Mouse (Mus musculus) liver, embryonic 11.5 days (tissue): Measurements from ENCODE around the gene Prkcd. TPM values are rescaled to one million over a fixed set of nuclear protein-coding genes. Genes with fewer than 3 reads are reported as not detected.

Source experiments
- ATAC-seq: fragments of 200-750 bp; cut with Nextera tagmentation; replicated peaks from 2 replicates; pipeline ENCODE4 v1.8.0; 2017; ENCODE audit warnings: moderate number of reproducible peaks, mild to moderate bottlenecking, moderate TSS enrichment, moderate library complexity; ENCODE audit not compliant: low FRiP score
- DNase-seq: peaks from one replicate; pipeline ENCODE4 v3.0.0-alpha.2; 2017; ENCODE audit warnings: low spot score
- H3K27ac ChIP-seq: fragments of 300-500 bp; sonication (generic); 2 replicates; pipeline ENCODE4 v1.5.1; 2014; ENCODE audit warnings: mild to moderate bottlenecking, low read depth, low read length, control low read depth
- H3K27me3 ChIP-seq: fragments of 300-500 bp; sonication (generic); replicated peaks from 2 replicates; pipeline ENCODE4 v1.6.1; 2014; ENCODE audit warnings: low read length, mixed read lengths; ENCODE audit not compliant: control insufficient read depth, insufficient read depth
- H3K36me3 ChIP-seq: fragments of 300-500 bp; sonication (generic); 2 replicates; pipeline ENCODE4 v1.6.1; 2014; ENCODE audit warnings: mild to moderate bottlenecking, low read length, moderate library complexity, mixed read lengths; ENCODE audit not compliant: control insufficient read depth, insufficient read depth
- H3K4me1 ChIP-seq: fragments of 300-500 bp; sonication (generic); replicated peaks from 2 replicates; pipeline ENCODE4 v1.6.1; 2014; ENCODE audit warnings: low read length, mixed read lengths; ENCODE audit not compliant: control insufficient read depth, insufficient read depth
- H3K4me2 ChIP-seq: fragments of 300-500 bp; sonication (generic); 2 replicates; pipeline ENCODE4 v1.6.1; 2014; ENCODE audit warnings: mild to moderate bottlenecking, control low read depth, moderate library complexity
- H3K4me3 ChIP-seq: fragments of 300-500 bp; sonication (generic); 2 replicates; pipeline ENCODE4 v1.5.1; 2014; ENCODE audit warnings: low read depth, low read length, control low read depth
- H3K9ac ChIP-seq: fragments of 300-500 bp; sonication (generic); 2 replicates; pipeline ENCODE4 v1.6.1; 2014; ENCODE audit warnings: low read depth, low read length, control low read depth
- H3K9me3 ChIP-seq: fragments of 300-500 bp; sonication (generic); 2 replicates; pipeline ENCODE4 v1.6.1; 2016; ENCODE audit warnings: low read length, inconsistent platforms, mixed read lengths; ENCODE audit not compliant: control insufficient read depth
- WGBS: fragments of 180-500 bp; shearing (Covaris S2); extraction: QIAGEN DNeasy Blood & Tissue Kit; methylation state at CpG from one replicate; pipeline ENCODE4 v1.1.7; 2014; 5-methylcytosine and 5-hydroxymethylcytosine counted together
- polyA plus RNA-seq: library from polyadenylated mRNA; unstranded; fragments of >200 nt; fragmentation: Nextera tagmentation; extraction: Ambion mirVana; gene quantifications from 2 replicates; pipeline ENCODE4 v1.2.1, GENCODE M21; 2014

Gene Prkcd
- polyA plus RNA-seq, 1 experiment from 2014 or later, result 34.7 TPM

DNA sequence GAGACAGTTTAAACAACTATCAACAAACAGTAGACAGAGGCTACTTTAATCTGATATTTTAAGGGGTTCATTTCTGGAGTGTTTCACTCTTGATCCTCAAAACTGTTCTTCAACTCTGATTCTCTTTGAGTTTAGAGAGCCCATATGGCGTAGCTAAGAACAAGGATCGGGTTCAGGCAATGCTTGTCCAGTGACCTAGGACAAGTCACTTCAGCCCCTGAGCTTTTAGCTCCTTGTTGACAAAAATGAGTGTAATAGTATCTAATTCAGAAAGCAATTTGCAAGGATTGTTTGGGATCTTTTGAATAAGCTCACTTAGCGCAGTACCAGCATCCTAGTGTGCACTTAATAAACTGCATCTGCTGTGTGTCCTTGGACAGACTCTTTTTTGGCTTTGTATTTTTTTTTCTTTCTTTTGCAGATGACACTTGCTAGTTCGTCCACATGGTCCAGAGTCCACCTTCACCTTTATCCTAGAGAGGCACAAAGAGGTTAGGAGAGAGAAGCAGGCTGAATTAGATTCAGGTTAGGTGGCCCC lies 28.8 kb upstream of the Prkcd start:
- no peak overlapping the region; the same call in 1 of the 2 replicates for H3K27ac ChIP-seq
- no peaks in the 10 kb centered on the region for H3K27me3 ChIP-seq
- H3K9ac ChIP-seq, result peak overlapping the region; percentile 100
- 47% methylated on average over 4 of the region's 4 CpGs for WGBS
- H3K4me2 ChIP-seq, result peak overlapping the region; percentile 78
- DNase-seq (no peak), ATAC-seq (0 out of 2 replicates have a peak, but pooled peaks have one; percentile 4)
- peaks cover 3% of the 10 kb centered on the region for H3K36me3 ChIP-seq
- H3K9me3 ChIP-seq, result no peaks in the 10 kb centered on the region
- H3K4me1 ChIP-seq, result peaks cover 4% of the 10 kb centered on the region
- peak overlapping the region; percentile 95 for H3K4me3 ChIP-seq

DNA sequence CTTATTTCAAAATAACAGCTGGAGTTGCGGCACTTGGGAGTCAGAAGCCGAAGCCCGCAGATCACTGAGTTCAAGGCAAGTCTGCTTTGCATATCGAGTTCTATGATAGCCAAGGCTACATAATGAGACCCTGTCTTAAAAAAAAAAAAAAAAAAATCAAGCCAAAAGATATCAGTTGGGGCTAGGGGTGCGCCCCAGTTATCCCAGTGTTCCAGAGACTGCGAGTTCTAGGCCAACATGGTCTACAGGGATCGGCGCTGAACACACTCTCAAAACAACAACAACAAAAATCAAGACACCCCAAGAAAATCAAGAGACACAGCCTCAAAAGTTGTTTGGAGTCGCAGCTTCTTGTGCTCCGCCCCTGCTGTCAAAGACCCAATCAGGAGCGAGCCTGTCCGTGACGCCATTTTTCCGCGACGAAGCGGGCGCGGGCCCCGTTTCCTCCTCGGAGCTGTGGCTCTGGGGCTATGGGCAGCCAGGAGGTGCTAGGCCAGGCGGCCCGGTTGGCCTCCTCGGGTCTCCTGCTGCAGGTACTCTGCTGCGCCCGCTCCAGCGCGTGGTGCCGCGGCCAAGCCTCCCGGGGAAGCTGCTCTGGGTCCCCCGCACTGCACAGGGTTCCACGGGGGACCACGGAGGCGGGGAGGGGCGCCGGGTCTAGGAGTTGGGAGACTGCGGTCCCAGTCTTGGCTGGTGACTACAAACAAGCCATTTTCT lies 28.1 kb upstream of the Prkcd start, which contains the start of gene Rft1:
TSS of gene Rft1 (plus strand) at position 418 of the 717 bp plus-strand sequence.
- DNase-seq (peak; percentile 99), ATAC-seq (peak; percentile 91)
- peaks cover 3% of the 10 kb centered on the region for H3K36me3 ChIP-seq
- H3K9ac ChIP-seq, result peak within 1 kb of the TSS; percentile 100
- no peaks in the 10 kb centered on the region for H3K27me3 ChIP-seq
- no peaks in the 10 kb centered on the region for H3K9me3 ChIP-seq
- H3K4me2 ChIP-seq, result peak within 1 kb of the TSS; percentile 78
- peaks cover 4% of the 10 kb centered on the region for H3K4me1 ChIP-seq
- H3K4me3 ChIP-seq, result peak within 1 kb of the TSS; percentile 95
- peak within 1 kb of the TSS; percentile 76 for H3K27ac ChIP-seq
- 2% methylated on average over 38 of the region's 38 CpGs for WGBS

DNA sequence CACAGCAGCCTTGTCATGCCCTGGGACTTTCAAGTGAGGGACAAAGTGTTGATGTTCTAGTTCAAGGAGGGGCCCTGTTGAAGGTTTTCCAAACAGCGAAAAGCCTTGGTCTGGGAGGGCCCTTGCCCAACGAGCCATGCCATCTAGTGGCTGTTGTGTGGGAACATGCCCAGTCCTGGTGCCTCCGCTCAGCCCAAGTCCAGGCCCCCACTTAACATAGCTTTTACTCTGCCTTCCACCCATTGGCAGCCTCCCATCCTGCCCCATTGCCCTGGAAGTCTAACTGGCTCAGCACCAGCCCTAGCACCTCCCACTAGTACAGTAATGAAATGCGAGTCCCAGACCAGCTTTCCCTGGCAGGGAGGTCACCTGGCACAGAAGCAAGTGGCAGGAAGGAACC lies 25.0 kb upstream of the Prkcd start:
- H3K27me3 ChIP-seq, result no peaks in the 10 kb centered on the region
- no peak overlapping the region for H3K9ac ChIP-seq
- ATAC-seq (no peak), DNase-seq (no peak)
- no peak overlapping the region for H3K4me2 ChIP-seq
- peaks cover 4% of the 10 kb centered on the region for H3K4me1 ChIP-seq
- no peak overlapping the region for H3K27ac ChIP-seq
- no peak overlapping the region for H3K4me3 ChIP-seq
- WGBS, result 24% methylated on average over 4 of the region's 4 CpGs
- H3K36me3 ChIP-seq, result no peaks in the 10 kb centered on the region
- no peaks in the 10 kb centered on the region for H3K9me3 ChIP-seq

DNA sequence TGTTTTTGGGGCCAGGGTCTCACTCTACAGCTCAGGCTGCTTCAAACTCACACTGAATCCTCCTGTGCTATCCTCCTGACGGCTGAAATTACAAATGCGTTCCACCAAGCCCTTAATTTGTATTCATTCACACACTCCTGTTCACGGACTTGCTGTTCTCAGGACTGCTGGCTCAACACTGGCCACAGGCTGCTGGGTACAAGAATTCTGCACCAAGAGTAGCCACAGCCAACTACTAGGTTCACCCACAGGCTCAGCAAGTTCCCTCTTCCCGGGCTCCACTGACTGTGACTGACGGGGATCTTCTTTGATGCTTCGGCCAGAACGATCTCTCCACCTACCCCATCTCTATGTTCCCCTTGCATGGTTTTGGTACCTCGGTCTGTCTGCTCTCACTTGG lies 23.7 kb upstream of the Prkcd start:
- no peak for DNase-seq
- WGBS, result 78% methylated on average over 8 of the region's 8 CpGs
- Histone ChIP-seq H3K4me3 (no peak overlapping the region), H3K9ac (no peak overlapping the region), H3K36me3 (no peaks in the 10 kb centered on the region), H3K9me3 (no peaks in the 10 kb centered on the region), H3K27ac (no peak overlapping the region), H3K27me3 (no peaks in the 10 kb centered on the region), H3K4me1 (no peaks in the 10 kb centered on the region; the same call in 1 of the 2 replicates), H3K4me2 (no peak overlapping the region)
- no peak for ATAC-seq

DNA sequence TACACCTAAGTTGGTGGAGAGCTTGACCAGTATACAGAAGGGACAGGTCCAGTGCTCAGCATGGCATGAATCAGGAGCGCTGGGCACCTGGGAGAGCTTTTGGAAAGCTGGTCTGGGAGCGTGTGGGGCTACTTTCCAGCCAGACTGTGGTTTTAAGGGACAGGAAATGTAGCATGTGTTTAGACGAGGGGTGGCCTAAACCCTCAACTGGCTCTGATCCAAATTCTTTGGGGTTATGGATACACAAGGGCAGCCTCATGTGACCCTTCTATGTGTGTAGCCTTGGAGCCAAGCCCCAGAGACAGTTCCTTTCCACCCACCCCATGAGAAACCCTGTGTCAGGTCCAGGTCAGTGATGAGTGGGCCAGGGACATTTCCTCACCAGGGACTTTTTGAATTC lies 22.5 kb upstream of the Prkcd start:
- no peak for DNase-seq
- whole genome bisulfite sequencing, result 62% methylated on average over 3 of the region's 3 CpGs
- no peak overlapping the region for H3K4me2 ChIP-seq
- H3K4me1 ChIP-seq, result no peaks in the 10 kb centered on the region
- no peaks in the 10 kb centered on the region for H3K27me3 ChIP-seq
- H3K27ac ChIP-seq, result no peak overlapping the region
- no peak overlapping the region for H3K9ac ChIP-seq
- no peaks in the 10 kb centered on the region for H3K9me3 ChIP-seq
- no peak for ATAC-seq
- H3K4me3 ChIP-seq, result no peak overlapping the region
- no peaks in the 10 kb centered on the region for H3K36me3 ChIP-seq

DNA sequence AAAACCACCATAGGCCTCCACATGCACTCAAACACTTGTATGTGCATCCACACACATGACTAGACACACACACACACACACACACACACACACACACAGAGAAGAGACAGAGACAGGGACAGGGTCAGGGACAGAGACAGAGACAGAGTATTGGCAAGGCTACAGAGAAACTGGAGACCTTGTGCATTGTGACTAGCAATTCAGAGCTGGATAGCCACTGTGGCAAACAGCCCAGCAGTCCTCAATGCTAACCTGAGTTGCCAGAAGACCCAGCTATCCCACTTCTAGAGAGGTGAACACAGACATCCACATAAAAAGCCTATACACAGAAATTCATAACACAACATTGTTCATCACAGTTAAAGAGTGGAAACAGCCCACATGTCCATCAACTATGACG lies 20.5 kb upstream of the Prkcd start:
- Histone ChIP-seq H3K36me3 (no peaks in the 10 kb centered on the region), H3K9ac (no peak overlapping the region), H3K4me2 (no peak overlapping the region), H3K4me3 (no peak overlapping the region), H3K4me1 (no peaks in the 10 kb centered on the region), H3K9me3 (no peaks in the 10 kb centered on the region), H3K27me3 (no peaks in the 10 kb centered on the region), H3K27ac (no peak overlapping the region)
- DNase-seq (no peak), ATAC-seq (no peak)
- 80% methylated on average over 1 of the region's 1 CpGs for WGBS

DNA sequence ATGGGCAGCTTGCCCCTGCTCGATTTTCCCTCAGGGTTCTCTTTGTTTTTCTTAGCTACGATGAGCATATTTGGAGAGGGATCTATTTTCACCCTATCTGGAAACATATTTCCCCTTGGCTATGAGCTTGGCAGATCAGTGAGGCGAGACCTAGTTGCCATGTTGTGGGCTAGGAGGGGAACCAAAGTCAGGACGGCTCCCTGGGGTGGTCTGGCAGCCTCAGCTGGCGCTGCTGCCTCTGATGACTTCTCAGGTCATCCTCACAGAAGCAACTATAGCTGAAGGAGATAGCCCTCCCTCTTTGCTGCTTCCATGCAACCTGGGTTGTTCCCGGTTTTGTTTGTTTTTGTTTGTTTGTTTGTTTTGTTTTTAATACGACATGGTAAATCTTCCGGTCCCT lies 19.1 kb upstream of the Prkcd start:
- Histone ChIP-seq H3K36me3 (no peaks in the 10 kb centered on the region), H3K4me1 (no peaks in the 10 kb centered on the region), H3K9me3 (no peaks in the 10 kb centered on the region), H3K4me2 (no peak overlapping the region), H3K27ac (no peak overlapping the region), H3K4me3 (no peak overlapping the region), H3K9ac (no peak overlapping the region), H3K27me3 (no peaks in the 10 kb centered on the region)
- ATAC-seq, result no peak
- 68% methylated on average over 8 of the region's 8 CpGs for WGBS
- no peak for DNase-seq

DNA sequence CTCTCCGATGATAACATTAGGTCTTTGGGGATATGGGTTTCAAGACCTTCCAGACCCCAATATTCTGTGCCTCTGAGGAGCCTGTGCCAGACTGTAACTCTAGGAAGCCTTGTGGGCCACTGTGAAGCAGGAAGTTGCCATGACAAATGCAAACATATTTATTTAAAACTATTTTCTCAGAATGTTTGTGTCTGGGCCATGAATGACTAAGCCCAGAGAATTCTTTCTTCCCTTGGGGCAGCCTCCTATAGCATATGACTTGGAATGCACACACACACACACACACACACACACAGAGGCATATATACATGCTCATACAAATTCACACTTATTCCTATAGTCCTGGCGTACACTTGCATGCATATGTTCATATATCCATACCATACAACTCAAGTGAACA lies 18.0 kb upstream of the Prkcd start:
- no peak overlapping the region for H3K4me2 ChIP-seq
- no peaks in the 10 kb centered on the region for H3K36me3 ChIP-seq
- WGBS, result 84% methylated on average over 2 of the region's 2 CpGs
- no peak overlapping the region for H3K9ac ChIP-seq
- DNase-seq (no peak), ATAC-seq (no peak)
- no peak overlapping the region for H3K4me3 ChIP-seq
- no peaks in the 10 kb centered on the region for H3K9me3 ChIP-seq
- no peaks in the 10 kb centered on the region for H3K27me3 ChIP-seq
- H3K27ac ChIP-seq, result no peak overlapping the region
- H3K4me1 ChIP-seq, result no peaks in the 10 kb centered on the region

DNA sequence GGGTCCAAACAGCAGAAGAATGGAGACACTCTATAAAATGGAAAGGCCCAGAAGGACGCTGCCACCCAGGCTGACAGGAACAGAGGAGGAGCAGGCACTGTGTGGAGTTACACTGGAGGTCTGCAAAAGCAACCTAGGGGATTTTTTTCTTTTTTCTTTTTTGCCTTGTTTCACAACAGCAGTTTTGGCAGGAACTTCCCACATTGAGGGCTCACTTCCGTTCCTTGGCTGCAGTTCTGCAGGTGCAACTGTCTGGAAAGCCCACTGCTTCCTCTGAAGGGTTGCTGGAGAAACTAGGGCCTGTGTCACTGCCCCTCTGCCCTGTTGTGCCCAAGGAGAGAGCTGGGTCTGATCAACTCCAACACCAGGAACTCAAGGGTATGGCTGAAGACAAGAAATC lies 15.7 kb upstream of the Prkcd start:
- WGBS, result 35% methylated on average over 2 of the region's 2 CpGs
- Histone ChIP-seq H3K9me3 (no peaks in the 10 kb centered on the region), H3K4me1 (no peaks in the 10 kb centered on the region), H3K4me3 (no peak overlapping the region), H3K27ac (no peak overlapping the region), H3K9ac (no peak overlapping the region), H3K4me2 (no peak overlapping the region), H3K27me3 (no peaks in the 10 kb centered on the region), H3K36me3 (no peaks in the 10 kb centered on the region)
- ATAC-seq (no peak), DNase-seq (no peak)
